Mouse (Mus musculus): ENCODE results near the gene Doc2g. TPM values are rescaled to one million over a fixed set of nuclear protein-coding genes. Genes with fewer than 3 reads are reported as not detected.

The Doc2g gene
- polyA plus RNA-seq, 1 experiment from 2014 or later = 72.2 TPM

GRCm38 (mm10) chr19:3991562-3991961, 11.6 kb upstream of the Doc2g start:
- ATAC-seq (replicated peaks; ENCODE audit: insufficient number of reproducible peaks, insufficient read depth, low FRiP score, low read depth) = no peak
- no peak overlapping the region for H3K27ac ChIP-seq
- no peak overlapping the region for H3K9ac ChIP-seq
- no peak overlapping the region for H3K4me3 ChIP-seq
- no peak overlapping the region for H3K4me2 ChIP-seq
- H3K4me1 ChIP-seq (replicated peaks) = peaks cover 6% of the 10 kb centered on the region
- H3K27me3 ChIP-seq = peaks cover 10% of the 10 kb centered on the region; the same call in 1 of the 2 replicates
- no peaks in the 10 kb centered on the region for H3K9me3 ChIP-seq (replicated peaks)
- 97% methylated on average over 3 of the region's 3 CpGs for WGBS
- no peaks in the 10 kb centered on the region for H3K36me3 ChIP-seq

GRCm38 (mm10) chr19:3991966-3992365, 11.1 kb upstream of the Doc2g start:
- no peaks in the 10 kb centered on the region for H3K36me3 ChIP-seq
- no peak overlapping the region for H3K27ac ChIP-seq
- ATAC-seq (replicated peaks; ENCODE audit: insufficient number of reproducible peaks, insufficient read depth, low FRiP score, low read depth) = no peak
- no peaks in the 10 kb centered on the region for H3K9me3 ChIP-seq (replicated peaks)
- H3K4me1 ChIP-seq (replicated peaks) = peaks cover 2% of the 10 kb centered on the region
- 80% methylated on average over 3 of the region's 3 CpGs for WGBS
- H3K4me2 ChIP-seq = no peak overlapping the region
- H3K4me3 ChIP-seq = no peak overlapping the region
- peaks cover 10% of the 10 kb centered on the region; the same call in 1 of the 2 replicates for H3K27me3 ChIP-seq
- no peak overlapping the region for H3K9ac ChIP-seq

GRCm38 (mm10) chr19:3992416-3992815, 10.7 kb upstream of the Doc2g start, which contains the start of gene Tbx10:
Gene Tbx10 (plus strand): TSS chr19:3992752.
- ATAC-seq (replicated peaks; ENCODE audit: insufficient number of reproducible peaks, insufficient read depth, low FRiP score, low read depth) = no peak
- Histone ChIP-seq H3K9me3 (replicated peaks) (no peaks in the 10 kb centered on the region), H3K4me1 (replicated peaks) (no peaks in the 10 kb centered on the region), H3K27me3 (peaks cover 10% of the 10 kb centered on the region; the same call in 1 of the 2 replicates), H3K27ac (no peak within 1 kb of the TSS), H3K9ac (no peak within 1 kb of the TSS), H3K36me3 (no peaks in the 10 kb centered on the region), H3K4me2 (no peak within 1 kb of the TSS), H3K4me3 (no peak within 1 kb of the TSS)
- WGBS = 62% methylated on average over 5 of the region's 5 CpGs

GRCm38 (mm10) chr19:3994932-3995331, 8.2 kb upstream of the Doc2g start:
- no peaks in the 10 kb centered on the region for H3K36me3 ChIP-seq
- H3K4me3 ChIP-seq = no peak overlapping the region
- peaks cover 7% of the 10 kb centered on the region for H3K4me1 ChIP-seq (replicated peaks)
- H3K9ac ChIP-seq = no peak overlapping the region
- no peak for ATAC-seq (replicated peaks; ENCODE audit: insufficient number of reproducible peaks, insufficient read depth, low FRiP score, low read depth)
- H3K27me3 ChIP-seq = peaks cover 10% of the 10 kb centered on the region; the same call in 1 of the 2 replicates
- H3K4me2 ChIP-seq = no peak overlapping the region
- no peak overlapping the region for H3K27ac ChIP-seq
- no peaks in the 10 kb centered on the region for H3K9me3 ChIP-seq (replicated peaks)
- 71% methylated on average over 6 of the region's 6 CpGs for WGBS

- H3K4me2 ChIP-seq = no peak overlapping the region
- no peak overlapping the region for H3K27ac ChIP-seq
- WGBS = 88% methylated on average over 3 of the region's 3 CpGs
- H3K4me1 ChIP-seq (replicated peaks) = peaks cover 7% of the 10 kb centered on the region
- ATAC-seq (replicated peaks; ENCODE audit: insufficient number of reproducible peaks, insufficient read depth, low FRiP score, low read depth) = no peak
- no peak overlapping the region for H3K4me3 ChIP-seq
- no peaks in the 10 kb centered on the region for H3K36me3 ChIP-seq
- H3K27me3 ChIP-seq = peaks cover 10% of the 10 kb centered on the region; the same call in 1 of the 2 replicates
- no peak overlapping the region for H3K9ac ChIP-seq
- H3K9me3 ChIP-seq (replicated peaks) = no peaks in the 10 kb centered on the region
Observed at GRCm38 (mm10) chr19:3995505-3995904, 7.6 kb upstream of the Doc2g start.

- WGBS = 66% methylated on average over 7 of the region's 7 CpGs
- no peak overlapping the region for H3K27ac ChIP-seq
- no peak overlapping the region for H3K4me3 ChIP-seq
- H3K36me3 ChIP-seq = no peaks in the 10 kb centered on the region
- H3K27me3 ChIP-seq = peaks cover 10% of the 10 kb centered on the region; the same call in 1 of the 2 replicates
- no peak for ATAC-seq (replicated peaks; ENCODE audit: insufficient number of reproducible peaks, insufficient read depth, low FRiP score, low read depth)
- peaks cover 10% of the 10 kb centered on the region for H3K4me1 ChIP-seq (replicated peaks)
- no peak overlapping the region for H3K4me2 ChIP-seq
- H3K9me3 ChIP-seq (replicated peaks) = no peaks in the 10 kb centered on the region
- H3K9ac ChIP-seq = no peak overlapping the region
Observed at GRCm38 (mm10) chr19:3996106-3996505, 7.0 kb upstream of the Doc2g start.

- Histone ChIP-seq H3K4me2 (no peak overlapping the region), H3K9ac (no peak overlapping the region), H3K4me1 (replicated peaks) (peaks cover 16% of the 10 kb centered on the region), H3K27me3 (peaks cover 10% of the 10 kb centered on the region; the same call in 1 of the 2 replicates), H3K4me3 (no peak overlapping the region), H3K36me3 (no peaks in the 10 kb centered on the region), H3K27ac (no peak overlapping the region), H3K9me3 (replicated peaks) (no peaks in the 10 kb centered on the region)
- no peak for ATAC-seq (replicated peaks; ENCODE audit: insufficient number of reproducible peaks, insufficient read depth, low FRiP score, low read depth)
- WGBS = 75% methylated on average over 8 of the region's 8 CpGs
Observed at GRCm38 (mm10) chr19:3996747-3997146, 6.4 kb upstream of the Doc2g start.

- ATAC-seq (replicated peaks; ENCODE audit: insufficient number of reproducible peaks, insufficient read depth, low FRiP score, low read depth) = no peak
- Histone ChIP-seq H3K9ac (no peak overlapping the region), H3K4me1 (replicated peaks) (peaks cover 21% of the 10 kb centered on the region), H3K9me3 (replicated peaks) (no peaks in the 10 kb centered on the region), H3K36me3 (no peaks in the 10 kb centered on the region), H3K4me2 (no peak overlapping the region), H3K27ac (no peak overlapping the region), H3K4me3 (no peak overlapping the region), H3K27me3 (peaks cover 8% of the 10 kb centered on the region; the same call in 1 of the 2 replicates)
- 52% methylated on average over 8 of the region's 8 CpGs for WGBS
Observed at GRCm38 (mm10) chr19:3997231-3997630, 5.9 kb upstream of the Doc2g start.

GRCm38 (mm10) chr19:3998335-3998734, 4.8 kb upstream of the Doc2g start:
- Histone ChIP-seq H3K4me2 (no peak overlapping the region), H3K27me3 (peaks cover 2% of the 10 kb centered on the region; the same call in 1 of the 2 replicates), H3K36me3 (no peaks in the 10 kb centered on the region), H3K4me3 (no peak overlapping the region), H3K9ac (no peak overlapping the region), H3K9me3 (replicated peaks) (no peaks in the 10 kb centered on the region), H3K27ac (no peak overlapping the region), H3K4me1 (replicated peaks) (peaks cover 28% of the 10 kb centered on the region)
- 73% methylated on average over 8 of the region's 8 CpGs for WGBS
- no peak for ATAC-seq (replicated peaks; ENCODE audit: insufficient number of reproducible peaks, insufficient read depth, low FRiP score, low read depth)

GRCm38 (mm10) chr19:3999121-3999730, 3.9 kb upstream of the Doc2g start:
- Histone ChIP-seq H3K9me3 (replicated peaks) (no peaks in the 10 kb centered on the region), H3K9ac (peak overlapping the region; percentile 53), H3K27ac (no peak overlapping the region)

GRCm38 (mm10) chr19:4000119-4000900, 2.8 kb upstream of the Doc2g start, which contains the start of the genes Nudt8 and Gm49405:
Gene Nudt8 (plus strand): TSS chr19:4000580.
Gene Gm49405 (plus strand): TSS chr19:4000626.
- Histone ChIP-seq H3K9me3 (replicated peaks) (no peaks in the 10 kb centered on the region), H3K9ac (peak within 1 kb of the TSS; percentile 93), H3K27ac (peak within 1 kb of the TSS; percentile 99), H3K4me2 (peak within 1 kb of the TSS; percentile 95), H3K27me3 (no peaks in the 10 kb centered on the region), H3K4me3 (peak within 1 kb of the TSS; percentile 87), H3K36me3 (no peaks in the 10 kb centered on the region), H3K4me1 (replicated peaks) (peaks cover 48% of the 10 kb centered on the region)
- peak; percentile 85 for ATAC-seq (replicated peaks; ENCODE audit: insufficient number of reproducible peaks, insufficient read depth, low FRiP score, low read depth)
- WGBS = under 1% methylated on average over 64 of the region's 64 CpGs

More at GRCm38 (mm10) chr19:3999121-3999730, 3.9 kb upstream of the Doc2g start:
- ATAC-seq (replicated peaks; ENCODE audit: insufficient number of reproducible peaks, insufficient read depth, low FRiP score, low read depth) = no peak
- peak overlapping the region; percentile 95 for H3K4me2 ChIP-seq
- H3K36me3 ChIP-seq = no peaks in the 10 kb centered on the region
- H3K27me3 ChIP-seq = no peaks in the 10 kb centered on the region
- H3K4me1 ChIP-seq (replicated peaks) = peaks cover 37% of the 10 kb centered on the region
- H3K4me3 ChIP-seq = peak overlapping the region; percentile 87
- 78% methylated on average over 9 of the region's 9 CpGs for WGBS
